Mouse (Mus musculus): ENCODE results near the gene Fpr-rs6.

Gene Fpr-rs6

DNA sequence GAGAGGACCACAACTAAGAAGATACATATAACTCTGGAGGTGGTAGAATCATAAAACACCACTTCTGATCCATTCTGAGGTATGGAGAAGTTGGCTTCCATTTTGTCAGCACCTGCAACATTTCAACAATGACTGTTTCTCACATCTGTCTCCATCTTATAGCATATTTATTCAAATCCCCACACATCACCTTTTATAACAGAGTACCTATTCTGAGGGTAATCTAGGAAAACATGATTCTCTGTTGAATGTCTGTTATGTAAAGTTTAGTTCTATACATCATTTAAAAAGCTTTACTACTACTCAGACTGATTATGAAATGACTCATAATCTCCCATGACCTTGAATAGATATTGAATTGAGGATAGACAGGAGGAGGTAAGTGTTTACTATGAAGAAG is at the start of gene Fpr-rs6:
Gene Fpr-rs6 (minus strand): TSS at position 101 of the 400 bp plus-strand sequence.
- DNase-seq (ENCODE audit: low read depth, low spot score): no peak
